Mouse (Mus musculus): ENCODE measurements around the gene Tmtc1. TPM values are rescaled to one million over a fixed set of nuclear protein-coding genes. Genes with fewer than 3 reads are reported as not detected.
A peak's percentile ranks its signal among the peaks of the same experiment; 100 is the strongest.

Gene Tmtc1
- polyA plus RNA-seq, 1 experiment from 2014 or later = 0.66 TPM

DNA sequence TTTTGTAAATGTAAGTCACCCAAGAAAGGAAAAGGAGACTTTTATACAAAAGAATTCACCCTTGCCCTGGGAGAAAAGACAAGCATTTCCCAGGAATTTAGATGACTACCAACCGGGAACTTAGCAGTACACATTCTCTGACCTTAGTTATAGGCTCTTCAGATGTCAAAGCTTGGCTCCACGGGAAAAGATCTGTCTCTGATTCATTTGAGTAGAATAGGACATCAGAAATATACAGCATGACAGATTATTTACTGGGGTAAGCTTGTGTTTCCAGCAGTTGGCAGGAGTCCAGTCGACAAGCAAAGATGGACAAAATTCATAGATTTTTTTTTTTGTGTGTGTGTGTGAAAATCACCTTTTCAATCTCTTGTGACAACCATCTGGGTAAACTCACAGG lies 15.4 kb upstream of the Tmtc1 start:
- Histone ChIP-seq H3K27ac (ENCODE audit: low read length) (no peak overlapping the region), H3K9me3 (ENCODE audit: control insufficient read depth, low read length) (0 out of 2 replicates have a peak, but pooled peaks cover 5% of the 10 kb centered on the region), H3K4me2 (ENCODE audit: low read depth, low read length) (no peak overlapping the region), H3K9ac (ENCODE audit: low read depth, low read length) (no peak overlapping the region), H3K36me3 (ENCODE audit: control insufficient read depth, insufficient read depth, low read length) (no peaks in the 10 kb centered on the region), H3K27me3 (replicated peaks; ENCODE audit: control insufficient read depth, insufficient read depth, low read length) (no peaks in the 10 kb centered on the region), H3K4me3 (ENCODE audit: low read length) (no peak overlapping the region), H3K4me1 (ENCODE audit: control insufficient read depth, insufficient read depth, low read length) (no peaks in the 10 kb centered on the region)
- WGBS = 40% methylated on average over 3 of the region's 3 CpGs
- ATAC-seq = no peak

DNA sequence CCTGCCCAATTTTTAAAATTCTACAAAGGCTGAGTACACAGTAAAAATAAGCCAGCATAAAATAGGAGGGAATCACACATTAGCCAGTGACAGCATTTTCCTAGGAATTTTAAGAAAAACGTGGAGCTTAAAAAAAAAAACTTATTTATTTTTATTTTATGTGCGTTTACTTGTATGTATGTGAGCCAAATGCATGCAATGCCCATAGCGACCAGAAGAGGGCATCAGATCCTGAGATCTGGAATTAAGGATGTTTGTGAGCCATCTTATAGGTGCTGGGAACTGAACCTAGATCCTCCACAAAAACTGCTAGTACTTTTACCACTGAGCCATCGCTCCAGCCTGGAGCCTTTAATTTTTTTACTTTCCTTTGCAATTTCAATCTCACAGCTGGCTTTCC lies 11.3 kb upstream of the Tmtc1 start:
- 68% methylated on average over 4 of the region's 4 CpGs for WGBS
- no peak for ATAC-seq

DNA sequence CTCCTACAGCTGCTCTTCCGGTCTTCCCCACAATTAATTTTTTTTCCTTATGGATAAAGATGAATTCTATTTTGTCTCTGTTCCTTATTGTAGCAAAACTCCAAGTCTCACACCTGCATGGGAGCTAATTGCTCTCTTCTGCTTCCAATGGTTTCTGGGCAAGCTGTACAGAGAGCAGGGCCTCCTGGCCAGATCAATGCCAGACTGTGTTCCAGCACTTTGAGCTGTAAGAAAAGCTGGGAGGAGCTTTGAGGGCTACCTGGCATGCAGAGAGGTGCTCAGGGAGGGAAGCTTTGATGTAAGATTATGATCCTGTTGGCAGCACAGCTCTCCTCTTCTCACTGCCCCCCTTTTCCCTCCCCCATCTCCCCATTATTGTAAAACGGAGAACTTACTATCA lies 10.6 kb upstream of the Tmtc1 start:
- H3K27me3 ChIP-seq (replicated peaks; ENCODE audit: control insufficient read depth, insufficient read depth, low read length) = no peaks in the 10 kb centered on the region
- ATAC-seq = no peak
- H3K9ac ChIP-seq (ENCODE audit: low read depth, low read length) = no peak overlapping the region
- no peak overlapping the region for H3K4me3 ChIP-seq (ENCODE audit: low read length)
- H3K36me3 ChIP-seq (ENCODE audit: control insufficient read depth, insufficient read depth, low read length) = no peaks in the 10 kb centered on the region
- no peaks in the 10 kb centered on the region for H3K4me1 ChIP-seq (ENCODE audit: control insufficient read depth, insufficient read depth, low read length)
- 0 out of 2 replicates have a peak, but pooled peaks cover 5% of the 10 kb centered on the region for H3K9me3 ChIP-seq (ENCODE audit: control insufficient read depth, low read length)
- no peak overlapping the region for H3K4me2 ChIP-seq (ENCODE audit: low read depth, low read length)
- no peak overlapping the region for H3K27ac ChIP-seq (ENCODE audit: low read length)
- 78% methylated on average over 2 of the region's 2 CpGs for WGBS

More for the DNA sequence above, 11.3 kb upstream of the Tmtc1 start:
- Histone ChIP-seq H3K27me3 (replicated peaks; ENCODE audit: control insufficient read depth, insufficient read depth, low read length) (no peaks in the 10 kb centered on the region), H3K36me3 (ENCODE audit: control insufficient read depth, insufficient read depth, low read length) (no peaks in the 10 kb centered on the region), H3K27ac (ENCODE audit: low read length) (no peak overlapping the region), H3K4me1 (ENCODE audit: control insufficient read depth, insufficient read depth, low read length) (no peaks in the 10 kb centered on the region), H3K9ac (ENCODE audit: low read depth, low read length) (no peak overlapping the region), H3K9me3 (ENCODE audit: control insufficient read depth, low read length) (0 out of 2 replicates have a peak, but pooled peaks cover 5% of the 10 kb centered on the region), H3K4me2 (ENCODE audit: low read depth, low read length) (no peak overlapping the region), H3K4me3 (ENCODE audit: low read length) (no peak overlapping the region)

DNA sequence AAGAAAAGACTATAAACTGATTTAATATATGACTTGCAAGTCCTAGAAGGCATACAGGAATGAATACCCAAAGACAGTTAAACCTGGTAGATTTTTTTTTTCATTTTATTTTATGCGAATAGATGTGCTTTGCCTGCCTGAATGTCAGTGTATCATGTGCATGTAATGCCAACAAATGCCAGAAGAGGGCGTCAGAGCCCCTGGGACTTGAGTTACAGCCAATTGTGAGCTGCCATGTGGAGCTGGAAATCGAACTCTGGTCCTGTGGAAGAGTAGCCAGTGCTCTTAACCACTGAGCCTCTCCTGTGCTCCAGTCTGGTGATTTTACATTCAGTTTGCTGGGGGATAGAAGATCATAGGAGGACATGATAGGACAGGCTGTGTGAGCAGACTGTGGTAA lies 4.0 kb upstream of the Tmtc1 start:
- 63% methylated on average over 3 of the region's 3 CpGs for WGBS
- no peak overlapping the region for H3K4me3 ChIP-seq (ENCODE audit: low read length)
- H3K36me3 ChIP-seq (ENCODE audit: control insufficient read depth, insufficient read depth, low read length) = no peaks in the 10 kb centered on the region
- H3K9ac ChIP-seq (ENCODE audit: low read depth, low read length) = no peak overlapping the region
- no peak for ATAC-seq
- H3K27ac ChIP-seq (ENCODE audit: low read length) = no peak overlapping the region
- 0 out of 2 replicates have a peak, but pooled peaks cover 2% of the 10 kb centered on the region for H3K9me3 ChIP-seq (ENCODE audit: control insufficient read depth, low read length)
- peaks cover 6% of the 10 kb centered on the region; the same call in 1 of the 2 replicates for H3K4me1 ChIP-seq (ENCODE audit: control insufficient read depth, insufficient read depth, low read length)
- peaks cover 13% of the 10 kb centered on the region for H3K27me3 ChIP-seq (replicated peaks; ENCODE audit: control insufficient read depth, insufficient read depth, low read length)
- H3K4me2 ChIP-seq (ENCODE audit: low read depth, low read length) = no peak overlapping the region

DNA sequence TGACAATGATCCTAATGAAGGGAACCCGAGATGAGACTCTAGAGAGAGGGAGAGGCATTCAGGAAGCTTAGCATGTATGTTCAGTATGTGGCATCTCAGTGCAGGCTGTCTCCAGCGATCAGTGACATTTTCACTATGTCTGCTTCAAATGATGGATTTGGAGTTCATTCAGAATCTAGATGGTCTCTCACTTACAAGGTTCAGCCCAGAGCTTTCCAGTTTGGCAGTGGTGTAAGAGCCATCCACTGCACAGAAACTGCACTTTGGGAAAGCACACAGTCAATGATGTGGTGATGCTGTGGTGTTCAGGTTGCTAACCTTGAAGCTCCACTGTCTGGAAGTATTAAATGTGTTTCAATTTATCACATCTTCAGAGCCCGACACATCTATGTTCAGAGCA lies 1.9 kb upstream of the Tmtc1 start:
- Histone ChIP-seq H3K36me3 (ENCODE audit: control insufficient read depth, insufficient read depth, low read length) (no peaks in the 10 kb centered on the region), H3K27ac (ENCODE audit: low read length) (no peak overlapping the region), H3K9me3 (ENCODE audit: control insufficient read depth, low read length) (0 out of 2 replicates have a peak, but pooled peaks cover 2% of the 10 kb centered on the region), H3K9ac (ENCODE audit: low read depth, low read length) (no peak overlapping the region), H3K4me3 (ENCODE audit: low read length) (no peak overlapping the region), H3K4me1 (ENCODE audit: control insufficient read depth, insufficient read depth, low read length) (peaks cover 18% of the 10 kb centered on the region), H3K4me2 (ENCODE audit: low read depth, low read length) (no peak overlapping the region), H3K27me3 (replicated peaks; ENCODE audit: control insufficient read depth, insufficient read depth, low read length) (peaks cover 24% of the 10 kb centered on the region)
- no peak for ATAC-seq
- WGBS = 65% methylated on average over 3 of the region's 3 CpGs

DNA sequence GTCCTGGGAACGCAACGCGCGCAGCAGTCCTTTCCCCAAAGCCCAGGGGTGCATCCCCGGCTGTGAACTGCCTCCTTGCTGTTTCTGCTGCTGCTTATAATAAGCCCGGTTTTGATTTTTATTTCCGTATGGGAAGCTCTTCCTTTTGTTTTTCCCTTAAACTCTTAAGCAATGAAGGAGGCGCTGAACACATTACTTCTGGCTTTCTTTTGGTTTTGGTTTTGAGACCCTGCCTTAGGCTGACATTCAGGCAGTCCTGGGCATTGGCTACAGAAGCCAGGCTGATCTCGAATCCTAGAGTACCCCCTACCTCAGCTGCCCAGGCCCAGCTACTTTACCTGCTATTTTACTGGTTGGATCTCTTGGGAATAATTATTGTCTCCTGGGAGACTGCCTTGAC lies 607 bp upstream of the Tmtc1 start:
- peak overlapping the region; percentile 68 for H3K4me3 ChIP-seq (ENCODE audit: low read length)
- ATAC-seq = no peak
- H3K9me3 ChIP-seq (ENCODE audit: control insufficient read depth, low read length) = 0 out of 2 replicates have a peak, but pooled peaks cover 2% of the 10 kb centered on the region
- peaks cover 24% of the 10 kb centered on the region for H3K27me3 ChIP-seq (replicated peaks; ENCODE audit: control insufficient read depth, insufficient read depth, low read length)
- peak overlapping the region; percentile 95 for H3K4me2 ChIP-seq (ENCODE audit: low read depth, low read length)
- H3K27ac ChIP-seq (ENCODE audit: low read length) = no peak overlapping the region
- peak overlapping the region; percentile 75 for H3K9ac ChIP-seq (ENCODE audit: low read depth, low read length)
- H3K36me3 ChIP-seq (ENCODE audit: control insufficient read depth, insufficient read depth, low read length) = no peaks in the 10 kb centered on the region
- 6% methylated on average over 9 of the region's 9 CpGs for WGBS
- H3K4me1 ChIP-seq (ENCODE audit: control insufficient read depth, insufficient read depth, low read length) = peaks cover 18% of the 10 kb centered on the region

DNA sequence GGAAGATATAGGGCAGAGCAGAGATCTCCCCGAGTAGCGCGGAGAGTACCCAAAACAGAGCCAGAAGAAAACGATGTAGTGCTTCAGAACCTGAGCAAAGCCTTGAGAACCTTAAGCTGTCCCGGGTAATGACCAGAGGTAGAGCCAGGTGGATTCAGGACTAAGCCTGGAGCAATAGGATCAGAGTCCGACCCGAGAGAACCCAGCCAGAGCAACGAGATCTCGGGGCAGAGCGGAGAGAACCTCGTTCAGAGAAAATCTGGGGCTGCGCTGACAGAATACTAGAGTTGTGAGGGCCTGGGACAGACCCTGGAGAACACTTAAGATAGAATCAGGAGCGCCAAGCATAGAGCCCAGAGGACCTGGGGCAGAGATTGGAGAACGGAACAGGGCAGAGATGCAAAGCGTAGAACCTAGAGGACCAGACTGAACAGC lies 881 bp downstream of the Tmtc1 start:
- Histone ChIP-seq H3K36me3 (ENCODE audit: control insufficient read depth, insufficient read depth, low read length) (no peaks in the 10 kb centered on the region), H3K9me3 (ENCODE audit: control insufficient read depth, low read length) (0 out of 2 replicates have a peak, but pooled peaks cover 2% of the 10 kb centered on the region), H3K4me3 (ENCODE audit: low read length) (peak overlapping the region; percentile 68), H3K27me3 (replicated peaks; ENCODE audit: control insufficient read depth, insufficient read depth, low read length) (peaks cover 24% of the 10 kb centered on the region), H3K9ac (ENCODE audit: low read depth, low read length) (peak overlapping the region; percentile 75), H3K4me2 (ENCODE audit: low read depth, low read length) (peak overlapping the region; percentile 95), H3K27ac (ENCODE audit: low read length) (no peak overlapping the region), H3K4me1 (ENCODE audit: control insufficient read depth, insufficient read depth, low read length) (peaks cover 18% of the 10 kb centered on the region)
- WGBS = 3% methylated on average over 15 of the region's 15 CpGs
- ATAC-seq = peak; percentile 5; the same call in 1 of the 2 replicates

DNA sequence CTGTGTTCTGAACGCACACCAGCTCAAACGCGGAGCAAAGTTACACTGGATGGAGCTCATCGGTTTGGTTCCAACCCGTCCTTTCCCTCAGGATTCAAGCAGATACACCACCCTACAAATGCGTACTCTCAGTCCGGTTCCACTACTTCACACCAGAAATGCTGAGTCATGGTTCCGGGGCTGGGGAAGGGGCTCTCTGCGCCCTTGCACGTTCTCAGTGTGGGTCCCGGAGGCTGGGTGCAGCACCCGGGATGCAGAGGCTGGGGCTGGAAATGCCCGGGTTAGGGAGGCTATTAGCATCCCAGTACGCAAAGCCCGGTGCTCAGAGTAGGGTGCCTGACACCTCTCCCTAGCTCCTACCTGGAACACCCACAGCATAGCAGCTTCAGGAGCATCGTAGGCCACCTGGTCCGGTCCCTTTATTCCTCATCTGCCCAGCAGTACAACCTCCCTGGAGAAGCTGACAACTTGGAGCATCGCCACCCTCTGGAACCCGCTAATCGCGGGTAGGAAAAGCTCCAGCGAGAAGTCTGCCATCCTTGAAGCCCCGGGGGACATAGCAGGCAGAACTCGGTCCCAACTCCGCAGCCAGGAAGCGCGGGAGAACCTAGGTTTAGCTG lies 1.4 kb downstream of the Tmtc1 start:
- H3K9me3 ChIP-seq (ENCODE audit: control insufficient read depth, low read length) = no peaks in the 10 kb centered on the region
- H3K27ac ChIP-seq (ENCODE audit: low read length) = no peak overlapping the region; the same call in 1 of the 2 replicates
- ATAC-seq = no peak
- H3K4me2 ChIP-seq (ENCODE audit: low read depth, low read length) = peak overlapping the region; percentile 95
- H3K4me1 ChIP-seq (ENCODE audit: control insufficient read depth, insufficient read depth, low read length) = peaks cover 18% of the 10 kb centered on the region
- H3K4me3 ChIP-seq (ENCODE audit: low read length) = peak overlapping the region; percentile 68
- peaks cover 24% of the 10 kb centered on the region for H3K27me3 ChIP-seq (replicated peaks; ENCODE audit: control insufficient read depth, insufficient read depth, low read length)
- peak overlapping the region; percentile 75 for H3K9ac ChIP-seq (ENCODE audit: low read depth, low read length)
- no peaks in the 10 kb centered on the region for H3K36me3 ChIP-seq (ENCODE audit: control insufficient read depth, insufficient read depth, low read length)
- 1% methylated on average over 27 of the region's 27 CpGs for WGBS

DNA sequence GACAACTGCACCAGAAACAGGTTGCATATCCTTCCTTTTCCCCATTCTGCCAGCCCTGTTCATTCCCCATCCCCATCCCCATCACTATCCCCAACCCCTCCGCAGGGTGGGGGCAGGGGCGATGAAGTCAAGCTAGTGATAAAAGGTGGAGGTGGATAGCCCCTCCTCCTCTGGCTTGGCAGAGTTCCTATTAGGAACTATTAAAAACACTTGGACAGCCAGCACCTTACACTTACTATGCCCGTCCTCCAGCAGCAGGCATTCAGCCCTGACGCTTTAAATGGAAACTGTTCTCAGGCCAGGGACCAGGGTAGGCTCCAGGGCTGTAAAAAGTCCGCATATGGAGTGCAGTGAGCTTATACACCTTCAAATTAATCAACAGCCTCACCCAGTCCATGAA lies 2.3 kb downstream of the Tmtc1 start:
- no peaks in the 10 kb centered on the region for H3K9me3 ChIP-seq (ENCODE audit: control insufficient read depth, low read length)
- no peak for ATAC-seq
- H3K4me2 ChIP-seq (ENCODE audit: low read depth, low read length) = peak overlapping the region; percentile 95
- H3K4me3 ChIP-seq (ENCODE audit: low read length) = peak overlapping the region; percentile 15; the same call in 1 of the 2 replicates
- 17% methylated on average over 5 of the region's 5 CpGs for WGBS
- no peak overlapping the region for H3K9ac ChIP-seq (ENCODE audit: low read depth, low read length)
- H3K27ac ChIP-seq (ENCODE audit: low read length) = no peak overlapping the region
- H3K36me3 ChIP-seq (ENCODE audit: control insufficient read depth, insufficient read depth, low read length) = no peaks in the 10 kb centered on the region
- peaks cover 18% of the 10 kb centered on the region for H3K4me1 ChIP-seq (ENCODE audit: control insufficient read depth, insufficient read depth, low read length)
- H3K27me3 ChIP-seq (replicated peaks; ENCODE audit: control insufficient read depth, insufficient read depth, low read length) = peaks cover 24% of the 10 kb centered on the region

Measured in intestine, embryonic 16.5 days (tissue).